In genomic region chr2:60939957-60940356, GRCm38 (mm10) we compare ENCODE assay signal across 13 mouse cellular contexts. TPM values are rescaled to one million over a fixed set of nuclear protein-coding genes. Genes with fewer than 3 reads are reported as not detected.
DNase-seq lines count a peak whose midpoint lies in the region; ATAC-seq and TF ChIP-seq lines count a peak whose summit lies in the region.
"Had no signal": no experiment of that assay in that cellular context is flagged by ENCODE, and none has a peak within 500 bp of the region (broad histone marks: within the 10 kb centered on the region; RNA-seq: fewer than 3 reads in every experiment).

No protein-coding gene starts in this region.

- H3K4me1 ChIP-seq in hindbrain, embryonic 14.5 days (replicated peaks; ENCODE audit: control insufficient read depth, insufficient read depth, low read length), result no peaks in the 10 kb centered on the region; the same call in 1 of the 2 replicates
- H3K4me1 ChIP-seq in hindbrain, embryonic 11.5 days (replicated peaks; ENCODE audit: control insufficient read depth, insufficient read depth, low read length), result no peaks in the 10 kb centered on the region
- H3K4me1 ChIP-seq in lung, postnatal 0 days (ENCODE audit: insufficient read depth, low read depth, low read length), result peaks cover 3% of the 10 kb centered on the region
- H3K4me1 ChIP-seq in intestine, embryonic 14.5 days (replicated peaks; ENCODE audit: control insufficient read depth, insufficient read depth, low read length), result peaks cover 16% of the 10 kb centered on the region
- peaks cover 12% of the 10 kb centered on the region for H3K4me1 ChIP-seq in stomach, embryonic 16.5 days (ENCODE audit: control insufficient read depth, insufficient read depth, low read length)

- peak overlapping the region; percentile 21; the same call in 1 of the 2 replicates for H3K4me2 ChIP-seq in hindbrain, embryonic 14.5 days (replicated peaks)
- no peak overlapping the region for H3K4me2 ChIP-seq in hindbrain, embryonic 11.5 days (replicated peaks; ENCODE audit: low read depth, low read length)
- H3K4me2 ChIP-seq in lung, postnatal 0 days (replicated peaks; ENCODE audit: low read depth, low read length), result peak overlapping the region; percentile 58
- peak overlapping the region; percentile 46 for H3K4me2 ChIP-seq in intestine, embryonic 14.5 days (ENCODE audit: low read length)
- H3K4me2 ChIP-seq in stomach, embryonic 16.5 days (ENCODE audit: low read depth, low read length), result peak overlapping the region; percentile 53

- no peak overlapping the region for H3K4me3 ChIP-seq in hindbrain, embryonic 14.5 days (replicated peaks; ENCODE audit: low read length)
- H3K4me3 ChIP-seq in hindbrain, embryonic 11.5 days (ENCODE audit: low read depth, low read length), result no peak overlapping the region
- peak overlapping the region; percentile 34 for H3K4me3 ChIP-seq in lung, postnatal 0 days (ENCODE audit: low read depth, low read length)
- peak overlapping the region; percentile 21; the same call in 1 of the 2 replicates for H3K4me3 ChIP-seq in intestine, embryonic 14.5 days (ENCODE audit: low read depth, low read length)
- peak overlapping the region; percentile 29 for H3K4me3 ChIP-seq in stomach, embryonic 16.5 days (replicated peaks; ENCODE audit: low read length)

- no peak overlapping the region for H3K27ac ChIP-seq in hindbrain, embryonic 14.5 days
- H3K27ac ChIP-seq in hindbrain, embryonic 11.5 days (ENCODE audit: low read depth, low read length), result no peak overlapping the region
- peak overlapping the region; percentile 81 for H3K27ac ChIP-seq in lung, postnatal 0 days (ENCODE audit: low read length)
- H3K27ac ChIP-seq in intestine, embryonic 14.5 days (ENCODE audit: low read depth), result peak overlapping the region; percentile 88
- peak overlapping the region; percentile 84 for H3K27ac ChIP-seq in stomach, embryonic 16.5 days (ENCODE audit: low read length)

- H3K9ac ChIP-seq in hindbrain, embryonic 14.5 days, result no peak overlapping the region
- no peak overlapping the region for H3K9ac ChIP-seq in hindbrain, embryonic 11.5 days (ENCODE audit: low read depth, low read length)
- H3K9ac ChIP-seq in lung, postnatal 0 days (replicated peaks; ENCODE audit: low read depth), result no peak overlapping the region; the same call in 1 of the 2 replicates
- H3K9ac ChIP-seq in intestine, embryonic 14.5 days (ENCODE audit: low read length), result no peak overlapping the region
- H3K9ac ChIP-seq in stomach, embryonic 16.5 days (ENCODE audit: low read length), result no peak overlapping the region

- H3K36me3 ChIP-seq in hindbrain, embryonic 14.5 days (replicated peaks; ENCODE audit: control insufficient read depth, insufficient read depth), result 0 out of 2 replicates have a peak, but pooled peaks cover 3% of the 10 kb centered on the region
- no peaks in the 10 kb centered on the region for H3K36me3 ChIP-seq in hindbrain, embryonic 11.5 days (ENCODE audit: control insufficient read depth, insufficient read depth, low read length)
- no peaks in the 10 kb centered on the region for H3K36me3 ChIP-seq in lung, postnatal 0 days (ENCODE audit: insufficient read depth, low read length)
- H3K36me3 ChIP-seq in intestine, embryonic 14.5 days (ENCODE audit: control insufficient read depth, insufficient read depth, low read length), result no peaks in the 10 kb centered on the region
- no peaks in the 10 kb centered on the region for H3K36me3 ChIP-seq in stomach, embryonic 16.5 days (ENCODE audit: control insufficient read depth, insufficient read depth, low read length)

- no peak for DNase-seq in hindbrain, embryonic 14.5 days (ENCODE audit: low spot score)
- DNase-seq in hindbrain, embryonic 11.5 days (ENCODE audit: low spot score), result no peak
- peak; percentile 70 for DNase-seq in lung, postnatal 0 days (ENCODE audit: low spot score)
- DNase-seq in lung, postnatal 14 days, result no peak
- no peak for DNase-seq in intestine, embryonic 14.5 days (ENCODE audit: low spot score)
- DNase-seq in ovary, postnatal 14 days (ENCODE audit: low spot score), result no peak
- no peak for DNase-seq in gastrocnemius, adult 18-20 months (ENCODE audit: low spot score)
- DNase-seq: cerebellum, adult 9-10 months; left cerebral cortex, postnatal 4 days; right cerebral cortex, postnatal 14 days; thymus, postnatal 25 days had no signal

- no peaks in the 10 kb centered on the region for H3K27me3 ChIP-seq in hindbrain, embryonic 14.5 days (ENCODE audit: control insufficient read depth, insufficient read depth, low read length)
- no peaks in the 10 kb centered on the region for H3K27me3 ChIP-seq in hindbrain, embryonic 11.5 days (ENCODE audit: control insufficient read depth, insufficient read depth, low read length)
- no peaks in the 10 kb centered on the region for H3K27me3 ChIP-seq in lung, postnatal 0 days (replicated peaks; ENCODE audit: insufficient read depth, low read length)
- no peaks in the 10 kb centered on the region for H3K27me3 ChIP-seq in intestine, embryonic 14.5 days (replicated peaks; ENCODE audit: control insufficient read depth, insufficient read depth, low read length)
- H3K27me3 ChIP-seq in stomach, embryonic 16.5 days (ENCODE audit: control insufficient read depth, insufficient read depth, low read length), result no peaks in the 10 kb centered on the region

- no peak for TF ChIP-seq EP300 in lung, postnatal 0 days (IDR thresholded peaks at IDR 0.05)

- WGBS in hindbrain, embryonic 14.5 days, result 90% methylated on average over 2 of the region's 2 CpGs
- 91% methylated on average over 2 of the region's 2 CpGs for WGBS in hindbrain, embryonic 11.5 days
- 18% methylated on average over 2 of the region's 2 CpGs for WGBS in lung, postnatal 0 days
- 46% methylated on average over 2 of the region's 2 CpGs for WGBS in intestine, embryonic 14.5 days
- 41% methylated on average over 2 of the region's 2 CpGs for WGBS in stomach, embryonic 16.5 days

- no peaks in the 10 kb centered on the region for H3K9me3 ChIP-seq in hindbrain, embryonic 14.5 days (ENCODE audit: control insufficient read depth, low read length)
- no peaks in the 10 kb centered on the region for H3K9me3 ChIP-seq in hindbrain, embryonic 11.5 days (ENCODE audit: control insufficient read depth, low read length)
- H3K9me3 ChIP-seq in lung, postnatal 0 days (ENCODE audit: low read length), result no peaks in the 10 kb centered on the region
- no peaks in the 10 kb centered on the region for H3K9me3 ChIP-seq in intestine, embryonic 14.5 days (ENCODE audit: control insufficient read depth, low read length)
- no peaks in the 10 kb centered on the region for H3K9me3 ChIP-seq in stomach, embryonic 16.5 days (replicated peaks; ENCODE audit: control insufficient read depth, low read length)

- no peak for TF ChIP-seq CTCF in lung, postnatal 0 days (IDR thresholded peaks at IDR 0.05)

- ATAC-seq in hindbrain, embryonic 14.5 days (ENCODE audit: low FRiP score), result no peak
- no peak for ATAC-seq in hindbrain, embryonic 11.5 days (ENCODE audit: low FRiP score)
- ATAC-seq in lung, postnatal 0 days, result peak; percentile 56
- peak; percentile 17; the same call in 1 of the 2 replicates for ATAC-seq in intestine, embryonic 14.5 days (replicated peaks; ENCODE audit: low FRiP score, low TSS enrichment, low read depth)
- peak; percentile 23; the same call in 1 of the 2 replicates for ATAC-seq in stomach, embryonic 16.5 days (ENCODE audit: insufficient read depth, low FRiP score)
- ATAC-seq: inflammation-experienced regulatory T-cells, adult 6 months had no signal

RNA-seq across cellular contexts. Expression of gene Rbms1, which starts 23.0 kb away (rescaled TPM):
- 64.2 and 64.9 TPM in 2 replicates for polyA plus RNA-seq in hindbrain, embryonic 14.5 days (2014; fragmentation: Nextera tagmentation; extraction: Ambion mirVana)
- 66.7 and 78.6 TPM in 2 replicates for polyA plus RNA-seq in hindbrain, embryonic 11.5 days (2014; fragmentation: Nextera tagmentation; extraction: Ambion mirVana)
- polyA plus RNA-seq in lung, postnatal 0 days (2015; fragmentation: Nextera tagmentation; extraction: Ambion mirVana), result 156 and 168 TPM in 2 replicates
- polyA plus RNA-seq in intestine, embryonic 14.5 days (2014; fragmentation: Nextera tagmentation; extraction: Ambion mirVana), result 100 and 101 TPM in 2 replicates
- 110 and 126 TPM in 2 replicates for polyA plus RNA-seq in stomach, embryonic 16.5 days (2015; fragmentation: Nextera tagmentation; extraction: Ambion mirVana)
- 10 to 100 TPM; 20.0 to 24.0 TPM for total RNA-seq in gastrocnemius, adult 18-20 months (2021)

Comparison
In these comparisons a context has a peak if more than half of its experiments do, and no peak if none do; other contexts are left out.
1. ATAC-seq: peak in lung, postnatal 0 days (single experiment), intestine, embryonic 14.5 days (single experiment) and stomach, embryonic 16.5 days (single experiment); none in hindbrain, embryonic 14.5 days (single experiment) and hindbrain, embryonic 11.5 days (single experiment).
2. H3K27ac ChIP-seq: peak in lung, postnatal 0 days (single experiment), intestine, embryonic 14.5 days (single experiment) and stomach, embryonic 16.5 days (single experiment); none in hindbrain, embryonic 14.5 days (single experiment) and hindbrain, embryonic 11.5 days (single experiment).
3. H3K4me3 ChIP-seq: peak in lung, postnatal 0 days (single experiment), intestine, embryonic 14.5 days (single experiment) and stomach, embryonic 16.5 days (single experiment); none in hindbrain, embryonic 14.5 days (single experiment) and hindbrain, embryonic 11.5 days (single experiment).